Mouse (Mus musculus): Measurements from ENCODE around the gene Gpsm3. TPM values are rescaled to one million over a fixed set of nuclear protein-coding genes. Genes with fewer than 3 reads are reported as not detected.

The Gpsm3 gene
- polyA plus RNA-seq, 1 experiment: 3.5 TPM

DNA sequence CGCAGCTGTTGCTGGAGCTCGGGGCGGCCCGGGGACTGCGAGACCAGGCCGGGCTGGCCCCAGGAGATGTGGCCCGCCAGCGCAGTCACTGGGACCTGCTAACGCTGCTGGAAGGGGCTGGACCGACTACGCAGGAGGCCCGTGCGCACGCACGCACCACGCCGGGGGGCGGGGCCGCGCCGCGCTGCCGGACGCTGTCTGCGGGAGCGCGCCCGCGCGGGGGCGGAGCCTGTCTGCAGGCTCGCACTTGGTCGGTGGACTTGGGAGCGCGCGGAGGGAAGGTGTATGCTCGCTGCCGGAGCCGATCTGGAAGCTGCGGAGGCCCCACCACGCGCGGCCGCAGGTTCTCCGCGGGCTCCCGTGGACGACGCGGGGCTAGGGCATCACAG is 2.2 kb upstream of the Gpsm3 start:
- H3K4me1 ChIP-seq (ENCODE audit: control insufficient read depth, insufficient read depth, low read length): peaks cover 5% of the 10 kb centered on the region
- TF ChIP-seq CTCF (IDR thresholded peaks at IDR 0.05; ENCODE audit: extremely low read depth, insufficient read depth, low read length): no peak
- TF ChIP-seq POLR2A (IDR thresholded peaks at IDR 0.05; ENCODE audit: extremely low read depth, insufficient read depth, low read length): peak; percentile 75
- H3K27ac ChIP-seq (ENCODE audit: insufficient read depth, low read length): peak overlapping the region; percentile 97
- H3K4me3 ChIP-seq (ENCODE audit: insufficient read depth, low read length): peak overlapping the region; percentile 56

DNA sequence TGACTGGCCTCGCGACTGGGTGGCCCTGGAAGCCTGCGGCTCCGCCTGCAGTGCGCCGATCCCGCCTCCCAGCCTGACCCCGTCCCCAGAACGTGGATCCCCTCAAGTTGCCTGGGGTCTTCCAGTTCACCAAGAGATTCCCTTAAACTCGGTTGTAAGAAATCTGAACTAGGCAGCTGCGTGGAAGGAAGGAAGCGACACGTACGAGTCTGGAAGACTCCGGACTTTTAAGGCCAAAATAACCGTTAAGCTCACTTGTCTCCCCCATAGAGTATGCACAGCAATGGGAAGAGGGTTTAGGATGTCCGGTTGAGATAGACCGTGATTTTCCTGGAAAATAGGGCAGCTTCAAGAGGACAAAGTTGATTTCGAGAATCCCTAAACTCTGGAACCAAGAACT is 1.8 kb upstream of the Gpsm3 start:
- peak overlapping the region; percentile 56 for H3K4me3 ChIP-seq (ENCODE audit: insufficient read depth, low read length)
- TF ChIP-seq CTCF (IDR thresholded peaks at IDR 0.05; ENCODE audit: extremely low read depth, insufficient read depth, low read length): no peak
- no peak for TF ChIP-seq POLR2A (IDR thresholded peaks at IDR 0.05; ENCODE audit: extremely low read depth, insufficient read depth, low read length)
- H3K27ac ChIP-seq (ENCODE audit: insufficient read depth, low read length): peak overlapping the region; percentile 97
- peaks cover 5% of the 10 kb centered on the region for H3K4me1 ChIP-seq (ENCODE audit: control insufficient read depth, insufficient read depth, low read length)

DNA sequence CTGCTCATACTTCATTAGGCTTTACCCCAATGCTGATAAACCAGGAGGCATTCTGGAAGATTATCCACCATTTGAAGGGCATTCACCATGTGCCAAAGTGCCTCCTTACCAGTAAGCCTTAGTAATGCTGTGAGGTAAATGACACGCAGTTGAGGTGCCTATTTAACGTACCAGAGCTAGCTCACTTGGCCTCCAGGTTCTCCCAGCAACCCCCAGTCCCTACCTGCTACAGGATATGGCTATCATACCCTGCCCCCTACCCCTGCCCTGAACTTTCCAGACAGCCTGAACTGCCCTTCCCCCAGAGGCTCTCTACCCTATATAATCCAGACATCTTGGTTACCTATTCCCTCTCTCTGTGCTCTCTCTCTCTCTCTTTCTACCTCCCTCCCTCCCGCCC is 839 bp upstream of the Gpsm3 start:
- Histone ChIP-seq H3K27ac (ENCODE audit: insufficient read depth, low read length) (no peak overlapping the region), H3K4me1 (ENCODE audit: control insufficient read depth, insufficient read depth, low read length) (peaks cover 5% of the 10 kb centered on the region), H3K4me3 (ENCODE audit: insufficient read depth, low read length) (no peak overlapping the region)
- TF ChIP-seq CTCF (IDR thresholded peaks at IDR 0.05; ENCODE audit: extremely low read depth, insufficient read depth, low read length) (no peak), POLR2A (IDR thresholded peaks at IDR 0.05; ENCODE audit: extremely low read depth, insufficient read depth, low read length) (no peak)

DNA sequence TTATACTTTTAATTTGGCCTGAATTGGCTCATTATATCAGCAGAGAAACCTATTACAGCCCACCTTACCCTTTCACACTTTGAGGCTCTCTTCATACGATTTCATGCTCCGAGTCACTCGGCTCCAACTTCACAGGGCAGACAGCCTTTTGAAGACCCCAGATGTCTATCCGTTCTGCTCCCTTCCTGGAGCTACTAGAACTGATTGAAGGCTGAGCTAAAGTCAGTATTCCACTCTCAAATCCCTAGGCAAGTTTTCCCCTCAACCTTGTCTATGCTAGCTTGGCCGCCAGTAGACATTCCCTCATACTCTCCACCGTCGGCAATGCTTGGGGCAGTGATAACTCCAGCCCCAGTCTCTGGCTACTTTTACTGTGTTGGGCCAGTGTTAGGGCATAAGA is 400 bp upstream of the Gpsm3 start:
- H3K4me3 ChIP-seq (ENCODE audit: insufficient read depth, low read length): no peak overlapping the region
- no peak for TF ChIP-seq POLR2A (IDR thresholded peaks at IDR 0.05; ENCODE audit: extremely low read depth, insufficient read depth, low read length)
- no peak for TF ChIP-seq CTCF (IDR thresholded peaks at IDR 0.05; ENCODE audit: extremely low read depth, insufficient read depth, low read length)
- H3K4me1 ChIP-seq (ENCODE audit: control insufficient read depth, insufficient read depth, low read length): peaks cover 5% of the 10 kb centered on the region
- no peak overlapping the region for H3K27ac ChIP-seq (ENCODE audit: insufficient read depth, low read length)

DNA sequence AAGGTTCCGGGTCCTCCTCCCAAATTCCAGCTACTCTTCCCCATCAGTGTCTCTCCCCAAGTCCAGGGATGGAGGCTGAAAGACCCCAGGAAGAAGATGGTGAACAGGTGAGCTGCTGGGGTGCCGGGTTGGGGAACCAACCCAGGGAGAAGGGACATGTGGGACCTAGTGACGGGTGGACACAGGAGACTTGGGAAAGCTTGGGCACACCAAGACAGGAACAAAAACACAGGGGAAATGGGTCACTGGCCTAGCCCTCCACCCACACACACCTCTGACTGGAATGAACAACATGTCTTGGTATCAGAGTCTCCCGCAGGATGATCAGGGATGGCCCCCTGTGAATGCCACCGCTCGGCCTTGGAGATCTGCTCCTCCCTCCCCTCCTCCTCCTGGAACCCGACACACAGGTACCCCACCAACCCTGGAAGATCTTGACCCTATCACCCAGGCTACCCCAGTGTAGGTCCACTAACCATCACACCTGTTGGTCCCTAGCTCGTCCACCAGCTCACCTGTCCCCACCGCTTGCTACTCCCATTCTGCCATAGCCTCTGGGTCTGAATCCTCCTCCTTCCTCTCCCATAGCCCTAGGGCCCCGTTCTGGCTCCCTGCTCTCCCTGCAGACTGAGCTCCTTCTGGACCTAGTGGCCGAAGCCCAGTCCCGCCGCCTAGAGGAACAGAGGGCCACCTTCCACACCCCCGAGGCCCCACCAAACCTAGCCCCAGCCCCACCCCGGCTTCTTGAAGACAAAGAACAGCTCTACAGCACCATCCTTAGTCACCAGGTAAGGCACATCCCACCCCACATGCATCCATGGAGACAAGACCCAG is 765 bp downstream of the Gpsm3 start:
- no peak for TF ChIP-seq CTCF (IDR thresholded peaks at IDR 0.05; ENCODE audit: extremely low read depth, insufficient read depth, low read length)
- no peak for TF ChIP-seq POLR2A (IDR thresholded peaks at IDR 0.05; ENCODE audit: extremely low read depth, insufficient read depth, low read length)
- peaks cover 5% of the 10 kb centered on the region for H3K4me1 ChIP-seq (ENCODE audit: control insufficient read depth, insufficient read depth, low read length)
- H3K4me3 ChIP-seq (ENCODE audit: insufficient read depth, low read length): no peak overlapping the region
- H3K27ac ChIP-seq (ENCODE audit: insufficient read depth, low read length): peak overlapping the region; percentile 53; the same call in 1 of the 2 replicates

DNA sequence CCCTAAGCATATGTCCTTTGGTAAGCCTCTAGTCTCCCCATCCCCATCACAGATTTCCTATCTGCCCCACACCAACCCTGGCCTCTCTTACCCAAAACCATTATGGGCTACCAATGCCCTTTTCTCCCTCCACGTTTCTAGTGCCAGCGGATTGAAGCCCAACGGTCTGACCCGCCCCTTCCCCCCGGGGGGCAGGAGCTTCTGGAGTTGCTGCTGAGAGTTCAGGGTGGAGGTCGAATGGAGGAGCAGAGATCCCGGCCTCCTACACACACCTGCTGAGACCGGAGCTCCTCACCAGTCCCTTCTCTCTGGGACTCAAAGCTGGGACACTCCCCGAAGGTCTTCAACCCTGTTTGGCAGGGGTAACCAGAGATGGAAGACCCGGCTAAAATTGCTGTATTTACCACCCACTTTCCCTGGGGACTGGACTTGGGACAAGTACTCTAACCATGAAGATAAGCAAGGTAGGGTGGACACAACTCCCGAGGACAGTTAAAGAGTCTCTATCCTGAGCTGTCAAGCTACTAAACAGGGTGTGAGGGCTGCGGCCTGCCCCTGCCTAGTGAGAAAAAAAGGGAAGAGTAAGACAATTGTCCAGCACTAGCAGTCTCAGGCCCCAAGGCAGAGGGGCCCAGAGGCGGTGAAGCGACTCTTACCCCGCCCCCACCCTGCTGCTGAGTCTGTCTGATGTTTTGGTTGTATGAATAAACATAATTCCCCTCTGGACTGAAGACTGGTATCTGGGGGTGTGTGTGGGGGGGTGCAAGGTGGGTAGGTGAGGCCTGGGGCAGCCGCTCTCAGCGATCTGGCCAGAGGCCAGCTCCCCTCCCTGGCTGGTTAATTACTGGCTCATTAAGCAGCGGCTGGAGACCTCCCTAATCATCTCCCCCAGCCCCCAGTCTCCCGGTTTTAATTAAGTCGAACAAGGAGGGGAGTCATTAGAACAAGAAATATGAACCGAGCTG is 1.7 kb downstream of the Gpsm3 start, which contains the start of gene Pbx2:
Gene Pbx2 (plus strand): TSS at position 238 of the 965 bp plus-strand sequence.
- peak within 1 kb of the TSS; percentile 98 for H3K27ac ChIP-seq (ENCODE audit: insufficient read depth, low read length)
- H3K4me3 ChIP-seq (ENCODE audit: insufficient read depth, low read length): peak within 1 kb of the TSS; percentile 58
- peaks cover 5% of the 10 kb centered on the region for H3K4me1 ChIP-seq (ENCODE audit: control insufficient read depth, insufficient read depth, low read length)
- TF ChIP-seq POLR2A (IDR thresholded peaks at IDR 0.05; ENCODE audit: extremely low read depth, insufficient read depth, low read length): no peak

DNA sequence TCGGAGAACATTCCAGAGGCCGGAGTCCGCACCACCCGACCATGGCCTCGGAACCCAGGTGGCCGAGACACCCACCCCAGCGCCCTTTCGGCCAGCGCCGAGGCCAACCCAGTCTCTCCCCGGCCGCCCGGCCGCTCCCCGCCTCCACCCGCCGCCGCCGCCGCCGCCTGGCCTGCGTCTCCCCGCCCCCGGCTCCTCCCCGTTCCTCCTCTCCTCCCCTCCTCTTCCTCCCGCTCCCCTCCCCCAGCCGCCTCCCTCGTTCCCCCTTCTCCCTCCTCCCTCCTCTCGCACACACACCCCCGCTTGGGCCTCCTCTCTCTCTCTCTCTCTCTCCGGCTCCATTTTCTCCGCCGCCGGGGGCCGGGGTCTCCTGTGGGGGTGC is 2.4 kb downstream of the Gpsm3 start:
- Histone ChIP-seq H3K4me3 (ENCODE audit: insufficient read depth, low read length) (peak overlapping the region; percentile 58), H3K4me1 (ENCODE audit: control insufficient read depth, insufficient read depth, low read length) (peaks cover 2% of the 10 kb centered on the region), H3K27ac (ENCODE audit: insufficient read depth, low read length) (peak overlapping the region; percentile 98)
- TF ChIP-seq POLR2A (IDR thresholded peaks at IDR 0.05; ENCODE audit: extremely low read depth, insufficient read depth, low read length) (peak; percentile 73; the same call in 1 of the 2 replicates), CTCF (IDR thresholded peaks at IDR 0.05; ENCODE audit: extremely low read depth, insufficient read depth, low read length) (no peak)

DNA sequence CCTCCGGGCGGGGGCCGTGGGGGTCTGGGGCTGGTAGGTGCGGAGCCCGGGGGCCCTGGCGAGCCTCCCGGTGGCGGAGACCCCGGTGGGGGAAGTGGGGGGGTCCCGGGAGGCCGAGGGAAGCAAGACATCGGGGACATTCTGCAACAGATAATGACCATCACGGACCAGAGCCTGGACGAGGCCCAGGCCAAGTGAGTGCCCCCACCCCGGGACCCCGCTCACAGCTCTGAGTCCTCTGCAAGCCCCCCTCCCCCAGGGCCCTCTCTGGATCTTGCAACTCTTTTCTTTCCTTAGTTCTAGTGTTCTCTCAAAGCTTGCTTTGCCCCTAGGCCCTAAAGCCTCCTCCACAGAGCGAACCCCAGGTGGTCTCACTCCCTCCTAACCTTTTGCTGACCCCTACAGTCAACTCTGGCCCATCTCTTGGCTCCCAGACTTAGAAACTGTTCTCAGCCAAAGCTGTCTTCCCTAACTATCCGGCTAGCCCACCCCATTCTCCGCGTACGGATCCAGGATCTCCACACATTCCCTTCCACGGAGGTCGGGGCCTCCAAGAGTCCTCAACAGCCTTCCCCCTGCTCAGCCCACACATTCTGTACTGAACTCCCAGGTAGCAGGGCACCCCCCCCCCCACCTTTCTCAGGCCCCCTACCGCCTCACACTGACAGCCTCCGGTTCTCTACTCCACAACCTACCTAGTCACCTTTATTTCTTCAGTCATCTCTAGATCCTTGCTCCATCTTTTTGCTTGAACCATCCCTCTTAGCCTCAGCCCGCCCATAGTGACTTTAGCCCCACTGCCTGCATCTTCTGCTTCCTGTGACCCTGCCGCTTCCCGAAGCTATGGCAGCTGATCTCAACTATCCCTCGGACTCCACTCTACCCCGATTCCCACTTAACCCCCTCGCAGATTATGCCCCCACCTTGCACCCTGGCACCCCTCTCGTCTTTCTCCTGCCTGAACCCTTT is 3.3 kb downstream of the Gpsm3 start:
- Histone ChIP-seq H3K4me1 (ENCODE audit: control insufficient read depth, insufficient read depth, low read length) (peaks cover 2% of the 10 kb centered on the region), H3K4me3 (ENCODE audit: insufficient read depth, low read length) (peak overlapping the region; percentile 58), H3K27ac (ENCODE audit: insufficient read depth, low read length) (0 out of 2 replicates have a peak overlapping the region, but pooled peaks have one; percentile 6)
- TF ChIP-seq POLR2A (IDR thresholded peaks at IDR 0.05; ENCODE audit: extremely low read depth, insufficient read depth, low read length) (0 out of 2 replicates have a peak, but pooled peaks have one; percentile 23), CTCF (IDR thresholded peaks at IDR 0.05; ENCODE audit: extremely low read depth, insufficient read depth, low read length) (no peak)

Measured in cortical plate, adult 2 months (tissue).